Mouse (Mus musculus): ENCODE data around the gene Slc12a9.

GRCm38 (mm10) chr5:137304165-137304564 is 29.2 kb downstream of the Slc12a9 start:
- TF ChIP-seq POLR2A (IDR thresholded peaks at IDR 0.05; ENCODE audit: control insufficient read depth in 1 of 2, insufficient read depth in 1 of 2, low read depth in 1 of 2, low read length in 2 of 2, poor library complexity in 1 of 2) = no peak
- TF ChIP-seq POLR2AphosphoS5 (IDR thresholded peaks at IDR 0.05; ENCODE audit: borderline replicate concordance, low read depth, low read length) = no peak
- no peak for TF ChIP-seq TBP (IDR thresholded peaks at IDR 0.05; ENCODE audit: low read depth, low read length)
- TF ChIP-seq CTCF (IDR thresholded peaks at IDR 0.05 in 2 of 3, conservative IDR thresholded peaks at IDR 0.05 in 1 of 3; ENCODE audit: control insufficient read depth in 1 of 3, insufficient read depth in 1 of 3, low read depth in 2 of 3, low read length in 3 of 3, poor library complexity in 1 of 3, severe bottlenecking in 1 of 3) = no peak
- TF ChIP-seq NRF1 (IDR thresholded peaks at IDR 0.05; ENCODE audit: insufficient read depth, low read depth, low read length, poor library complexity, severe bottlenecking) = no peak
